Mouse (Mus musculus) stomach, postnatal 0 days (tissue): ENCODE measurements at regions not wholly inside any gene's neighbourhood (a gene's known extent, or its start where the extent isn't known, plus 50 kb on each side); places are given as distances from the start of the nearest gene placed in this dataset.

Source experiments
- CTCF ChIP-seq: IDR thresholded peaks from 2 replicates; pipeline ENCODE4 v1.5.1; 2016; ENCODE audit warnings: antibody characterized with exemption, low read depth, mild to moderate bottlenecking, moderate library complexity
- EP300 ChIP-seq: optimal IDR thresholded peaks from 2 replicates; pipeline ENCODE3; 2016; ENCODE audit warnings: antibody characterized with exemption

- TF ChIP-seq CTCF (no peak), EP300 (no peak)
Measured at GRCm38 (mm10) chr8:92472817-92473216, 115.4 kb downstream of the Irx5 start.
